Mouse (Mus musculus): ENCODE data around the gene Negr1. TPM values are rescaled to one million over a fixed set of nuclear protein-coding genes. Genes with fewer than 3 reads are reported as not detected.

Negr1 gene
- polyA plus RNA-seq, 1 experiment from 2014 or later = 5.9 TPM

- no peak overlapping the region for H3K4me3 ChIP-seq (replicated peaks; ENCODE audit: low read depth, low read length)
- no peak for DNase-seq (ENCODE audit: low spot score)
- ATAC-seq (replicated peaks; ENCODE audit: low FRiP score, low read depth) = no peak
- TF ChIP-seq CTCF (IDR thresholded peaks at IDR 0.05; ENCODE audit: low read depth) = no peak
- H3K27ac ChIP-seq = no peak overlapping the region
- no peak overlapping the region for H3K9ac ChIP-seq (ENCODE audit: low read depth, low read length)
- no peak overlapping the region for H3K4me2 ChIP-seq (ENCODE audit: low read length)
- WGBS = 68% methylated on average over 4 of the region's 4 CpGs
- no peaks in the 10 kb centered on the region for H3K4me1 ChIP-seq (replicated peaks; ENCODE audit: insufficient read depth, low read length)
- no peaks in the 10 kb centered on the region for H3K36me3 ChIP-seq (ENCODE audit: insufficient read depth, low read length)
- H3K9me3 ChIP-seq (replicated peaks; ENCODE audit: low read length) = no peaks in the 10 kb centered on the region
- no peaks in the 10 kb centered on the region for H3K27me3 ChIP-seq (ENCODE audit: insufficient read depth, low read length)
Observed at GRCm38 (mm10) chr3:156710693-156711092, 149.1 kb downstream of the Negr1 start.

DNA sequence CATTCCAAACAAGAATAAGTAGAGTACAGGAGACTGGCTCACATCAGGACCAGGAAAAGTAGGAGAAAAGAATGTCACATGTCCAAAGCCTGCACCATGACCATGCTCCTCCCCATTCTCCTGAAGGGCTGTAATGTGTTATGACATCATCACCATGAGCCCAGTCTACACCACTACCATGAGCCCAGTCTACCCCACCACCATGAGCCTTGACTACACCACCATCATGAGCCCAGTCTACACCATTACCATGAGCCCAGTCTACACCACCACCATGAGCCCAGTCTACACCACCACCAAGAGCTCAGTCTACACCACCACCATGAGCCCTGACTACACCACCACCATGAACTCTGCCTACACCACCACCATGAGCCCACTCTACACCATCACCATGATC is 174.7 kb downstream of the Negr1 start:
- H3K27ac ChIP-seq = no peak overlapping the region
- 0 out of 2 replicates have a peak, but pooled peaks have one; percentile 43 for ATAC-seq (replicated peaks; ENCODE audit: low FRiP score, low read depth)

DNA sequence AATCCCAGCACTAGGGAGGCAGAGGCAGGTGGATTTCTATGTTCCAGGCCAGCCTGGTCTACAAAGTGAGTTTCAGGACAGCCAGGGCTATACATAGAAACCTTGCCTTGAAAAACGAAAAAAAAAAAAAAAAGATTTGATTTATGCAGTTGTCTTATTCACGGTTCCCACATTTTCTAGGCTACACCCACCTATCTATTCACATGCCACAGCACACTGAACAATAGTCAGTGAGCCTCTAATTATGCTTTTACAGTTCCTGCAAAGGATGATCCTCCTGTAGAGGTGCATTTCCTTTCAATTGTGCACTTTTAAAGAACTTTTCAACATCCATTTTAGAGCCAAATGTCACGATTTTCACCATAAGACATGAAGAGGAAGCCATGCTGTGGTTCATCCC is 177.9 kb downstream of the Negr1 start:
- Histone ChIP-seq H3K4me2 (ENCODE audit: low read length) (no peak overlapping the region), H3K36me3 (ENCODE audit: insufficient read depth, low read length) (no peaks in the 10 kb centered on the region), H3K9ac (ENCODE audit: low read depth, low read length) (no peak overlapping the region), H3K27me3 (ENCODE audit: insufficient read depth, low read length) (no peaks in the 10 kb centered on the region), H3K4me1 (replicated peaks; ENCODE audit: insufficient read depth, low read length) (no peaks in the 10 kb centered on the region), H3K4me3 (replicated peaks; ENCODE audit: low read depth, low read length) (no peak overlapping the region), H3K27ac (no peak overlapping the region), H3K9me3 (replicated peaks; ENCODE audit: low read length) (no peaks in the 10 kb centered on the region)
- ATAC-seq (replicated peaks; ENCODE audit: low FRiP score, low read depth) (no peak), DNase-seq (ENCODE audit: low spot score) (no peak)
- TF ChIP-seq CTCF (IDR thresholded peaks at IDR 0.05; ENCODE audit: low read depth) = no peak
- WGBS = 53% methylated on average over 3 of the region's 3 CpGs

More for the DNA sequence above, 174.7 kb downstream of the Negr1 start:
- Histone ChIP-seq H3K9ac (ENCODE audit: low read depth, low read length) (no peak overlapping the region), H3K4me3 (replicated peaks; ENCODE audit: low read depth, low read length) (no peak overlapping the region), H3K4me2 (ENCODE audit: low read length) (no peak overlapping the region), H3K27me3 (ENCODE audit: insufficient read depth, low read length) (no peaks in the 10 kb centered on the region), H3K36me3 (ENCODE audit: insufficient read depth, low read length) (no peaks in the 10 kb centered on the region), H3K9me3 (replicated peaks; ENCODE audit: low read length) (no peaks in the 10 kb centered on the region), H3K4me1 (replicated peaks; ENCODE audit: insufficient read depth, low read length) (no peaks in the 10 kb centered on the region)
- TF ChIP-seq CTCF (IDR thresholded peaks at IDR 0.05; ENCODE audit: low read depth) = no peak
- no peak for DNase-seq (ENCODE audit: low spot score)

GRCm38 (mm10) chr3:156743266-156743665 is 181.7 kb downstream of the Negr1 start:
- DNase-seq (ENCODE audit: low spot score) = no peak
- H3K9me3 ChIP-seq (replicated peaks; ENCODE audit: low read length) = no peaks in the 10 kb centered on the region
- WGBS = 65% methylated on average over 1 of the region's 1 CpGs

DNA sequence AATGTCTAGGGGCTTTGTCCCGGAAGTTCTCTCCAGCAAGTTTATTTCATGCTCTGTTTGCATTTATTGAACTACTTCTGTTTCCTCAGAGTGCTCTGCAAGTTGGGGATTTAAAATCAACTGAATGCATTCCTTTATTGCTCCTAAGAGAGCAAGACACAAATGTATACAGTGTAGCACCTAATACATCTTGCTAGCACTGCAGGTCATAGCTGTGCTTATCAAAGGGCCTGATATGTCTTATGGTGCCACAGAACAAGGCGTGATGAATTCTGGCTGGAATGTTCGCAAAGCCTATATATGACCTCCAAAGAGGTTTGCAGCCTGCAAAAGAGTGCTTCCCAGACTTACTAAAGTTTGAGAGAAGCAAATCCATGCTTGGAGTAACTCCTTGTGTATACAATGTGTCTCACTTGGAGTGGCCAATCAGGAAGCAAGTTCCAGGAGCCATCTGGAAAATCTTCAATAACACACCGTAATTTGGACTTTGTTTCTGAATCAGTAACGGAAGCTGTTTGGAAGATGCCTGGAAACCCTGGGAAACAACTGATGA is 183.7 kb downstream of the Negr1 start:
- H3K27me3 ChIP-seq (ENCODE audit: insufficient read depth, low read length) = no peaks in the 10 kb centered on the region
- ATAC-seq (replicated peaks; ENCODE audit: low FRiP score, low read depth) (no peak), DNase-seq (ENCODE audit: low spot score) (no peak)
- H3K4me2 ChIP-seq (ENCODE audit: low read length) = no peak overlapping the region
- no peak overlapping the region for H3K9ac ChIP-seq (ENCODE audit: low read depth, low read length)
- H3K27ac ChIP-seq = no peak overlapping the region
- H3K9me3 ChIP-seq (replicated peaks; ENCODE audit: low read length) = no peaks in the 10 kb centered on the region
- 81% methylated on average over 5 of the region's 5 CpGs for WGBS
- no peak for TF ChIP-seq CTCF (IDR thresholded peaks at IDR 0.05; ENCODE audit: low read depth)
- no peak overlapping the region for H3K4me3 ChIP-seq (replicated peaks; ENCODE audit: low read depth, low read length)
- no peaks in the 10 kb centered on the region for H3K36me3 ChIP-seq (ENCODE audit: insufficient read depth, low read length)
- no peaks in the 10 kb centered on the region for H3K4me1 ChIP-seq (replicated peaks; ENCODE audit: insufficient read depth, low read length)

More at GRCm38 (mm10) chr3:156743266-156743665, 181.7 kb downstream of the Negr1 start:
- ATAC-seq (replicated peaks; ENCODE audit: low FRiP score, low read depth) = no peak
- Histone ChIP-seq H3K36me3 (ENCODE audit: insufficient read depth, low read length) (no peaks in the 10 kb centered on the region), H3K4me3 (replicated peaks; ENCODE audit: low read depth, low read length) (no peak overlapping the region), H3K27ac (no peak overlapping the region), H3K4me2 (ENCODE audit: low read length) (no peak overlapping the region), H3K9ac (ENCODE audit: low read depth, low read length) (no peak overlapping the region), H3K27me3 (ENCODE audit: insufficient read depth, low read length) (no peaks in the 10 kb centered on the region), H3K4me1 (replicated peaks; ENCODE audit: insufficient read depth, low read length) (no peaks in the 10 kb centered on the region)
- TF ChIP-seq CTCF (IDR thresholded peaks at IDR 0.05; ENCODE audit: low read depth) = no peak

DNA sequence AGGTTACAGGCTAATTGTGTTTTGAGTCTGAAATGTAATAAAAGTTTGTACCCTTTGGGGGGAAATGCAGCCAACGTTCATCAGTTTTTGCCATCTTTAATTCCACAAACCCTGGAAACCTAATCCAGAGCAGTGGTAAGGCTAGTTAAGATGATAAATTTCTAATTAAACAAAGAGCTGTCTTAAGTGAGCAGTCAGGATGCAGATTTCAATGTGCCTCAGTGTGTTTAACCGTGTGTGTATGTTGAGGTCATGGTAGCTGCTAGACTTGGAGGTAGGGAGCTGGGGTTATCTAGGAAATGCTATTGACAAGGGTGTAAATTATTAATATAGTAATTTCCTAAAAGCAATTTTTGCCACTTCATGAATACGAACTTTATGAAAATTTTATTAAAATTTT is 185.9 kb downstream of the Negr1 start:
- no peak overlapping the region for H3K4me3 ChIP-seq (replicated peaks; ENCODE audit: low read depth, low read length)
- ATAC-seq (replicated peaks; ENCODE audit: low FRiP score, low read depth) = no peak
- no peaks in the 10 kb centered on the region for H3K27me3 ChIP-seq (ENCODE audit: insufficient read depth, low read length)
- no peaks in the 10 kb centered on the region for H3K4me1 ChIP-seq (replicated peaks; ENCODE audit: insufficient read depth, low read length)
- TF ChIP-seq CTCF (IDR thresholded peaks at IDR 0.05; ENCODE audit: low read depth) = no peak
- H3K27ac ChIP-seq = no peak overlapping the region
- WGBS = 38% methylated on average over 3 of the region's 3 CpGs
- DNase-seq (ENCODE audit: low spot score) = peak; percentile 37
- no peak overlapping the region for H3K9ac ChIP-seq (ENCODE audit: low read depth, low read length)
- H3K9me3 ChIP-seq (replicated peaks; ENCODE audit: low read length) = no peaks in the 10 kb centered on the region
- no peaks in the 10 kb centered on the region for H3K36me3 ChIP-seq (ENCODE audit: insufficient read depth, low read length)
- no peak overlapping the region for H3K4me2 ChIP-seq (ENCODE audit: low read length)
